Mouse (Mus musculus) adipocyte (in vitro differentiated cells): ENCODE data around the gene Vps37d.

Source experiments
- DNase-seq: peaks from one replicate; pipeline ENCODE4 v3.0.0-alpha.2; 2016; ENCODE audit warnings: low spot score

Gene Vps37d

DNA sequence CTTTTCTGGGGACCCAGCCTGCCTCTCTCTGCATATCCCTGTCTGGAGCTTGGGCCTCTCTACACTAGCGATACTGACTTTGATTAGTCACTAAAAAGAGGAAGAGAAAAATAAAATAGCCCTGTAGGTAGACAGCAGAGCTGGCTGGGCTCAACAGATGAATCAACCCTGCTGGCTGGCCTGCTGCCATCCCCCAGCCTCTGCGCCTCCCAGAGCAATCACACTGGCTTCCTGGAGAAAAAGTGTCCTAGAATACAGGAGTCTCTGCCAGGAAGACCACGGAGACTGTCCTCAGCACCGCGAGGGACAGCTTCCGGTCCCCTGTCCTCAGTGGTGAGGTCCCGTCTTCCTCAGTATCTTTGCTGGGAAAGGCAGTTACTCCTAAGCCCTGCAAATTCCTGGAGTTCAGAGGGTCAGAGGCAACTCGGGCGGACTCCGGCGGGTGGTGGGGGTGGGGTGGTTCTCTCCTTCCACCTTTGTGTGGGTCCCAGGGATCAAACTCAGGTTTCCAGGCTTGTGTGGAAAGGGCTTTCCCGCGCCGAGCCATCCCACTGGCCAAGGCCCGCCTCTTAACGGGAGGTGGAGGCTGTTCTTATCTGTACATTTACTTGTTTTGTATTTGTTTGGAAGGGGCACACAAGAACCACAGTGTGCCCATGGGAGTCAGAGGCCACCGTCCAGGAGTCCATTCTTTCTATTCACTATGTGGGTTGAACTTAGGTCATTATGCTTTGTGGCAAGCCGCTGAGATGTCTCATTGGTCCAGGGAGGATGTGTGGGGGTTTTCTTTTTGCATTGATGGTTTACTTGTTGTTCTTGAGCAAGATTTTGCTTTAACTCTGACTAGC lies 48.8 kb downstream of the Vps37d start:
- peak; percentile 39 for DNase-seq

GRCm38 (mm10) chr5:135025899-135026298 lies 52.2 kb downstream of the Vps37d start:
- no peak for DNase-seq

DNA sequence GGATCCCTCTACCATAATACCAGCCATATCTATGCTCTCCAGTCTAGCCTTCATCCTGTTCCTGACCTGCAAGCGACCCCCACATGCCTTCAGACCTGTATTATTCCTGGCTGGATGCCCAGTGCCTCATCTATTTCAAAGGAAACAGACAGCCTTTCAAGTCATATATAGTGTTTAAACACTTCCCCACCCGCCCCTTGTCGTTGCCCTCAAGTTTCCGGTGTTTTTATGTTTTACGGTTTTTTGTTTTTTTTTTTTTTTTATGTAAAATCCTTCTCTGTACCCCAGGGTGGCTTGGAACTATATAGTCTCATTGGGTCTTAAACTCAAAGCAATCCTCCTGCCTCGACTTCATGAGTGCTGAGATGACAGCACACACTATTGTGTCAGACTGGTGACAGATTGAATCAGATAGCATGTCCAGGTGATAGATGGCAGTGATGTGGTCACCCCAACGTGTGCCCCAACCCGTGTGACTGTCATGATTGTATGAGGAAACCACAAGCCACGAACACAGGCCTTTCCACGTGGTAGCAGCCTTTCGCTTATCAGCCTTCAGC lies 53.3 kb downstream of the Vps37d start:
- DNase-seq, result no peak

DNA sequence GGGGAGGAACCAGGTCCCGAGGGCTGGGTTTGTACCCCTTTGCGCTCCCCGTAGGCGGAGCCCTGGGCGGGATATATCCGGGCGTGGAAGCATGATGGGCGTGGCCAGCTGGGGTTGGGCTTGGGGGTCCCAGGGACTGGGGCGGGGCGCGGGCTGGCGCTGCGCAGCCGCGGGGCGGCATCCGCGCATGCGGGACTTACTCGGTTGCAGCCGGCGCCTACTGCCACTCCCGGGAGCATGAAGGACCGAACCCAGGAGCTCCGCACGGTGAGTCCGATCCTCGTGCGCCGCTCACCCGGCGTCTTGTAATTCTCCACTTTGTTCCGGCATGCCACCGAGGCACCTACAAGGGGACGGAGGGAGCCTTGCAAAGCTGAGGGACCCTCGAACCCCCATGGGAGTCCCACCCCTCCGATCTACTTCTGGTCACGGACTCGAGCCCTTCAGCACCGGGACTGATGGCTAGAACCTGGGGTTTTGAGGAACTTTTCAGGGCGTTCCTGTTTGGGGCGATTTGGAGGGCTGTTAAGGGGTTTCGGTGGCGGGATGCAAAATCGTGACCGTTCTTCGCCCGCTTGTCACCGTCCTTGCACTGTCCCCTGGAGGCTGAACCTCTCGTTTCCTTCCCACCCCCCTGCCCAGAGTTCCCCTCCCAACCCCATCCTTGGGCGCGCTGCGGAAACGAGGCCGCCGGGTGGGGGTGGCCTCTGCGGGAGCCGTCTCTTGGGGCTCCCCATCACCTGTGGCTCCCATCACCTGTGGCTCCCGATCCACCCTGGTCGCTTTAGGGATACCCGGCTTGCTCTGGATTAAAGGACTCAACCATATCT lies 54.5 kb downstream of the Vps37d start, which contains the start of gene Stx1a:
Stx1a (plus strand) TSS at position 139 of the 830 bp plus-strand sequence.
- peak; percentile 65 for DNase-seq
